Mouse (Mus musculus) heart, embryonic 10.5 days (tissue): ENCODE results near the gene Dolpp1. TPM values are rescaled to one million over a fixed set of nuclear protein-coding genes. Genes with fewer than 3 reads are reported as not detected.

Source experiments
- microRNA-seq: library from miRNA; unstranded; fragments of <30 nt; microRNA quantifications from one replicate; pipeline ENCODE4, GENCODE M21; 2017
- polyA plus RNA-seq: library from polyadenylated mRNA; unstranded; fragments of >200 nt; fragmentation: Nextera tagmentation; extraction: Ambion mirVana; gene quantifications from 2 replicates; pipeline ENCODE4 v1.2.1, GENCODE M21; 2016

Dolpp1 gene
- polyA plus RNA-seq, 1 experiment from 2014 or later = 36.1 TPM

Small RNAs within 50 kb of the gene (microRNA-seq; reads per million reads assigned to microRNA genes)
- not detected for gene Gm47292

Other genes starting within 250 kb of the Dolpp1 start
- 31.3 and 32.5 TPM in 2 replicates for gene Endog, start 220.8 kb upstream of the Dolpp1 start, polyA plus RNA-seq
- 52.1 and 72.0 TPM in 2 replicates for gene Spout1, start 213.8 kb upstream of the Dolpp1 start, polyA plus RNA-seq
- gene Kyat1, start 186.4 kb upstream of the Dolpp1 start, polyA plus RNA-seq = 12.8 and 17.2 TPM in 2 replicates
- gene Lrrc8a, start 154.5 kb upstream of the Dolpp1 start, polyA plus RNA-seq = 20.2 and 34.4 TPM in 2 replicates
- gene Gm28035, start 151.7 kb upstream of the Dolpp1 start, polyA plus RNA-seq = 0.14 and 0.19 TPM in 2 replicates
- 4.4 and 5.2 TPM in 2 replicates for gene Phyhd1, start 126.1 kb upstream of the Dolpp1 start, polyA plus RNA-seq
- not detected in 2 replicates for gene Gm28038, start 111.2 kb upstream of the Dolpp1 start, polyA plus RNA-seq
- 29.3 and 31.7 TPM in 2 replicates for gene Dolk, start 105.9 kb upstream of the Dolpp1 start, polyA plus RNA-seq
- 45.2 and 46.5 TPM in 2 replicates for gene Nup188, start 105.9 kb upstream of the Dolpp1 start, polyA plus RNA-seq
- 101 and 132 TPM in 2 replicates for gene Sh3glb2, start 32.9 kb upstream of the Dolpp1 start, polyA plus RNA-seq
- gene Miga2, start 28.0 kb upstream of the Dolpp1 start, polyA plus RNA-seq = 28.2 and 35.1 TPM in 2 replicates
- gene Crat, start 23.6 kb downstream of the Dolpp1 start, polyA plus RNA-seq = 36.1 and 55.2 TPM in 2 replicates
- gene Ptpa, start 23.8 kb downstream of the Dolpp1 start, polyA plus RNA-seq = 129 and 140 TPM in 2 replicates
- gene Ier5l, start 82.0 kb downstream of the Dolpp1 start, polyA plus RNA-seq = 1.00 and 2.2 TPM in 2 replicates
- 1.2 and 1.4 TPM in 2 replicates for gene Cstad, start 202.8 kb downstream of the Dolpp1 start, polyA plus RNA-seq